Mouse (Mus musculus) subcutaneous adipose tissue, adult 2 months (tissue): ENCODE data around the gene Usp12. TPM values are rescaled to one million over a fixed set of nuclear protein-coding genes. Genes with fewer than 3 reads are reported as not detected.

Source experiments
- polyA plus RNA-seq: library from polyadenylated mRNA; depleted of rRNA; stranded (reverse); fragments of >200 nt; gene quantifications from 2 replicates; pipeline ENCODE4 v1.2.3, GENCODE M21; 2012; ENCODE audit warnings: low replicate concordance; rRNA removed

The Usp12 gene
- polyA plus RNA-seq: 12.5 and 15.0 TPM in 2 replicates

DNA sequence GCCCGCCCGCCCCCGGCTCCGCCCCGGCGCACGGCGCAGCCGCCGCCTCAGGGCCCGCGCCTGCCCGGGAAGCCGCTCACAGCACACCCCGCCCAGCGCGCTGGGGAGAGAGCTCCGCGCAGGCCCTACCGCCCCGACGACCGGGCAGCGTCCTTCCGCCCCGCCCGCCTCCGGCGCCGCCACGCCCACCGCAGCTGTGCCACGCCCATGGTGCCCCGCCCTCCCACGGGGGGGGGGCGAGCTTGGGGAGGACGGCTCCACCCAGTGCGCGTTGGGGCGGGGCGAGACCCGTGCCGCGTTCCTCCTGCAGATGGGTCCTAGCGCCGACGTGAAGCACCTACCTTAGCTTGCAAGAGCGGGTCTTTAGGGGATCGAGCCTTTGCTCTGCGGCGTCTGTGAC lies at the start of gene Usp12:
Gene Usp12 (minus strand): TSS at position 154 of the 400 bp plus-strand sequence.

DNA sequence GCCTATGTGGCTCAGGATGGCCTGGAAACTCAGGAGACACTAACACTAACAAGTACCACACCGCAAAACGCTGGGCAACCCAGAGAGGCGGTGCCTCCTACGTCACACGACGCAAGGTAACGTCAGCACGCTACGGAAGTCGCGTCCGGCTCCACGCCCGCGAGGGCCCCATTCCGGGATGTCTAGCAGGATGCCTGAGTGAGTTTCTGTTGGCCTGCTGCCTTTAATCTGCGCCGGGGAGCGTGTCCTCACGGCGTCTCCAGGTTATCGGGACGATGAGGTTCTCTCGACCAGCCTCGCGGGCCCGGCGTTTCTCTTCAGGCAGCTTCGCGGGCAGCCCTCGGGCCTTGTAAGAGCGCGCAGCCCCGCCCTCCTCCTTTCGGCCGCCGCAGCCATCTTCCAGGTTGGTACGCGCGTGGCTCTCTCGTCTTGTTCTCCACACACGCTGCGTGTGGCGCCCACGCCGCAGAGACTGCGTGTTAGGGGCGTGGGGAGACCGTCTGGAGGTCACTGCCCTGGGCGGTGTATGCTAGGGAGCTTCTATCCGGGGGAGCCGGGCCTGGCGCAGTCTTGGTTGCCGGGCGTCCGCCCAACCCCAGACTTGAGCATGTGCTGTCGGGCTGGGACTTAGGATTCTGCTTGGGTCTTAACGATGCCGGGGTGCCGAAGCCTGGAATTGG lies 38.1 kb upstream of the Usp12 start, which contains the start of gene Rpl21:
Gene Rpl21 (plus strand): TSS at position 122 of the 680 bp plus-strand sequence.

Other genes with a start within 250 kb of the Usp12 start
- gene Gm3415, start 238.9 kb downstream of the Usp12 start, polyA plus RNA-seq: not detected in 2 replicates
- 0.67 TPM in 1 of 2 replicates, not detected in the other for gene Gpr12, start 209.8 kb downstream of the Usp12 start, polyA plus RNA-seq
- gene Rpl21, start 37.9 kb upstream of the Usp12 start, polyA plus RNA-seq: 63.0 and 87.3 TPM in 2 replicates
- 8.7 and 12.7 TPM in 2 replicates for gene Rasl11a, start 50.1 kb upstream of the Usp12 start, polyA plus RNA-seq
- gene Gtf3a, start 153.7 kb upstream of the Usp12 start, polyA plus RNA-seq: 39.5 and 57.6 TPM in 2 replicates
- 11.3 and 11.6 TPM in 2 replicates for gene Mtif3, start 168.8 kb upstream of the Usp12 start, polyA plus RNA-seq